Mouse (Mus musculus) kidney, postnatal 14 days (tissue): ENCODE data around the gene Tbx2.

Experiments used
- DNase-seq: peaks from one replicate; pipeline ENCODE4 v3.0.0; 2022; ENCODE audit warnings: mixed read lengths

Gene Tbx2

GRCm38 (mm10) chr11:85825823-85826222 lies 6.5 kb upstream of the Tbx2 start:
- peak; percentile 67 for DNase-seq

DNA sequence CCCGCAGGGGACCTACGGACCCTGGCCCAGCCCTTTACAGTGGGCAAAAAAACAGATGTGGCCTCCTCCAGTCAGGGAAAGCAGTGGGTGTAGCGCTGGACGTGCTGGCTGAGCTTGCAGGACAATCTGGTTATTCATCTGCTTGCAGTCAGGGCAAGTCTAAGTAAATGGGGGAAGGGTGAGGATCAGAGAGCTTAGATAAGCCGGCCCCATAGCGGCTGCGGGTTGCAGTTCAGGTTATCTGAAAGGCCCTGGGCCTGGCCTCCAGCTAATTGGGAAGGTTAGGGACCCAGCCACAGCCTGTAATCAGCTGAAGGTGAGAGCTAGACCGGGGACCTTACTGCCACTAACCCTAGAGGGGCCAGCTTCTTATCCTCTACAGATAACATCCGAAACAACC lies 5.0 kb upstream of the Tbx2 start:
- DNase-seq: peak; percentile 56

- DNase-seq: peak; percentile 14
Observed at GRCm38 (mm10) chr11:85828691-85829519, 3.4 kb upstream of the Tbx2 start.

DNA sequence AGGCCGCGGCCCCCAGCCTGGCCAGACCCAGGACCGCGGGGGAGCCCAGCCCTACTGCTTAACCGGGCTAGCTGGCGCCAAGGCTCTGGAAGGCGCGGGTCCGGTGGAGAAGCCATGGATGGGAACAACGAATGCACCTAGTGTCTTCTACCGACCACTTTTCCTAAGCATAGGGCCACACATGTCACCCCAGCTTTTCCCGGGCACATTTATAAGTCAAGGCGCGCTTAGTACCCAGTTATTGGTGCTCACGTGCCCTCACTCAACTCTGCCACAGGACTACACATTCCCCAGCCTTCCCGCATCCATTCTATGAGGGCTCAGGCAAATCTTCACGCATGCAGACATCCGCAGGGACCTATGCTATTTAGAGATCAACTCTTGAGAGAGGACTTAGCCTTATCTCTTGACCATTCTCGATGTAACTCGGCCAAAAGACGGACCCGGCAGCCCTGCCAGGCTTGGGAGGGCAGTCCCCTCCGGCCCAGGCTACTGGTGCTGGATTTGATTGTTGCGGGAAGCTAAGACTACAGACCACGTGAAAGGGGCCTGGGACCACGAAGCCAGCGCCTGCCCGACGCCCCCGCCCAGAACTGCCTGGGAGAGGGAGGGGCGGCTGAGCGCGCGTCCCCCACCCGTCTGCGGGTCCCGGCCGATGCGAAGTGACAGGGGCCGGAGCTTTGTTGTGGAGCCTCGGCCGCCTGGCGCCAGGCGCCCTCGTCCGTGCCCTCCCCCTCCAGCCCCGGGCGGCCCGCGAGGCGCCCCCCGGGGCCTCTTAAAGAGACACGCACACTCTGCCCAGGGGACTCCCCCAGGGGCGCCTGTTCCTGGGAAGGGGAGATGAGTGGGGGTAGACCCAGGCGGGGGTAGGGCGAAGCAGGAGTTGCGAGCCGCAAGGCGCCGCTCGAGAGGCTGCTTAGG lies 2.6 kb upstream of the Tbx2 start:
- peak; percentile 64 for DNase-seq

DNA sequence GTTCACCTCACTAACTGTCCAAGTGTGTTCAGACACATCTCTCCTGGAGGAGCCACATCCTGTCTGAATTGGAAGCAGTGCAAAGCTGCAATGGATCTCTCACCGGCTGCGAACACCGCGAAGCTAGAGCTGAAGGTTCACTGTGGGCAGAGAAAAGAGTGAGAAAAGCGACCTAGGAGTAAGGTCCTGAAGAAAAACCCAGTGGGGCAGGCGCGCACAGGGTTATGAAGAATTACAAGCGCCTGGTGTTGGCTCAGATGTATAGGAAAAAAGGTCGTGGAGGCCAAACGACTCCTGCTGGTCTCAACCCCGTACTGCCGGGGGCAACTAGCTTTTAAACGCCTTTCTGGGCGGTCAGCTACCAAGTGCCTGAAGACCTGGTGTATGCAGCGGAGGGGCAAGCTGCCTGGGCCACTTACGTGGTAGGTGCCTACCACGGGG lies 1.4 kb upstream of the Tbx2 start:
- DNase-seq: peak; percentile 53

DNA sequence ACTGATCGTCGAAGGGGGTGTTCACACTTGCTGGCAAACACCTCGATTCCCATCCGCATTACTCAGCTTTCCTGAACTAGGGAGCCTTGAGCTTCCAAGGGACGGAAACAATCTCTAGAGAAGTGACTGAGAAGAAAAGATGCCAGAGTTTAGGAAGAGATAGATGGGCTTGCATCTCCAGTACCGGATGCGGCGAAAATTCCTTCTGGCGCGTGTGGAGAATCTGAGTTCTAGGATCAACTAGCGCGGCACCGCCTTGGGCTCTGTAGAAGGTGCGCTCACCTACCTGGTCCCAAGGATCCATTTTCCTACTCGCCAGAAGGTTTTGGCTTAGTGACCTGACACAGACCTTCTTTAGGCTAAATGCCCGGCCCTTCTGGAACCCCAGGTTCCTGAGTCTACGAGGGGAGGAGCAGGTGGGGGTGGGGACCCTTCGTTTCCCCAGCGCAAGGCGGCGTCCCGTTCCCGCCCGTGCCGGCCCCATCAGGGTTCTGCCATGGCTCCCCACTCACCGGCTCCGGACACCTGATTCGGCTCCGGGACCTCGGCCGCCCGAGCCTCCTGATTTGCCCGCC lies 608 bp upstream of the Tbx2 start:
- no peak for DNase-seq

DNA sequence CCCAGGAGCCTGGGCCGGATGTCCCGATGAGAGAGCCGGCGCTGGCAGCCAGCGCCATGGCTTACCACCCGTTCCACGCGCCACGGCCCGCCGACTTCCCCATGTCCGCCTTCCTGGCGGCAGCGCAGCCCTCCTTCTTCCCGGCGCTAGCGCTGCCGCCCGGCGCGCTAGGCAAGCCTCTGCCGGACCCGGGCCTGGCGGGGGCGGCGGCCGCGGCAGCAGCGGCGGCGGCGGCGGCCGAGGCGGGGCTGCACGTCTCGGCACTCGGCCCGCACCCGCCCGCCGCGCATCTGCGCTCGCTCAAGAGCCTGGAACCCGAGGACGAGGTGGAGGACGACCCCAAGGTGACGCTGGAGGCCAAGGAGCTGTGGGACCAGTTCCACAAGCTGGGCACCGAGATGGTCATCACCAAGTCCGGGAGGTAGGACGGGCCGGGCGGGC lies 750 bp downstream of the Tbx2 start:
- peak; percentile 57 for DNase-seq

GRCm38 (mm10) chr11:85833761-85834385 lies 1.5 kb downstream of the Tbx2 start:
- DNase-seq: peak; percentile 40

DNA sequence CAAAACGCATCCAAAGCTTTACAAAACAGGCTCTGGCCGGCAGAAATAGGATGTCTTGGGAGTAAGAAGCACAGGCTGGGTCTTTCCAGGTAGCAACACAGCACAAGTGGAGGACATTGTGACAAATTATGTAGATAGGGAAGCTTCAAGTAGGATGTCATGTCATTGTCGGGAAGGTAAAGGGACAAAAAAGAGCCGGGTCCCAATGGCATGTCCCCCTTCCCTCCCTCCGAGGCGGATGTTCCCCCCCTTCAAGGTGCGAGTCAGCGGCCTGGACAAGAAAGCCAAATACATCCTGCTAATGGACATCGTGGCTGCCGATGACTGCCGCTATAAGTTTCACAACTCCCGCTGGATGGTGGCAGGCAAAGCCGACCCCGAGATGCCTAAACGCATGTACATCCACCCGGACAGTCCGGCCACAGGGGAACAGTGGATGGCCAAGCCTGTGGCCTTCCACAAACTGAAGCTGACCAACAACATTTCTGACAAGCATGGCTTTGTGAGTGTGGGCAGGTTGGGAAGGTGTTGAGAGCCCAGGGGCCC lies 2.1 kb downstream of the Tbx2 start:
- peak; percentile 21 for DNase-seq

DNA sequence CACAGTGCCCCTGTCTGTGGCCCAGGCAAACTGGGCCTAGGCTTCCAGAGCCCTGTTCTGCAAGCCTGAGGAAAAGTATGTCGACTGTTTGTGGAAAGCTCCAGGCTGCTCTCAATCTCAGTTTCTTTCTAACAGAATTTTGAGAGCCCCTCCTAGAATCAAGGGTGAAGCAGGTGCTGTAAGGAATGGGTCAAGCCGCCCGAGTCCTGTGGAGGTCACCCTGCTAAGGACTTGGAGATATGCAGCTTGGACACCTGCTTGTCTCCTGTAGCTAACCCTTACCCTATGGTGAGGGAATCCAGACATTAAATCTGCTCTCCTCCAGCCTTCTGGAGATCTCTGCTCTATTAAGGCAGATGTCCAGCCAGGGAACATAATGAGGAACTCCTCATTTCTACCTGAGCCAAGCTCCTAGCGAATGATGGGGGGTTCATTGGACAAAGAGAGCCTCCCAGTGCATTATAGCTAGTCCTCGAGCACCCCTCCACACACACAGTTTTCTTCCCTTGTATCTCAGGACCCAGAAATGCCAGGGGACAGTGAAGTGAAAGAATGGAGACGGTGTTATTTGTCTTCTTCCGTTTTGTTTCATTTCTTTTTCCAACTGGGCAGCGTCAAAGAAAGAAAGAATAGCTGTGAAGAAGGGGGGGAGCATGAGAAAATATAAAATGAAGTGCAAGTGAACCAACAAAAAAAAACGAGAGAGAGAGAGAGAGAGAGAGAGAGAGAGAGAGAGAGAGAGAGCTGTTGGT lies 2.8 kb downstream of the Tbx2 start:
- DNase-seq: no peak

DNA sequence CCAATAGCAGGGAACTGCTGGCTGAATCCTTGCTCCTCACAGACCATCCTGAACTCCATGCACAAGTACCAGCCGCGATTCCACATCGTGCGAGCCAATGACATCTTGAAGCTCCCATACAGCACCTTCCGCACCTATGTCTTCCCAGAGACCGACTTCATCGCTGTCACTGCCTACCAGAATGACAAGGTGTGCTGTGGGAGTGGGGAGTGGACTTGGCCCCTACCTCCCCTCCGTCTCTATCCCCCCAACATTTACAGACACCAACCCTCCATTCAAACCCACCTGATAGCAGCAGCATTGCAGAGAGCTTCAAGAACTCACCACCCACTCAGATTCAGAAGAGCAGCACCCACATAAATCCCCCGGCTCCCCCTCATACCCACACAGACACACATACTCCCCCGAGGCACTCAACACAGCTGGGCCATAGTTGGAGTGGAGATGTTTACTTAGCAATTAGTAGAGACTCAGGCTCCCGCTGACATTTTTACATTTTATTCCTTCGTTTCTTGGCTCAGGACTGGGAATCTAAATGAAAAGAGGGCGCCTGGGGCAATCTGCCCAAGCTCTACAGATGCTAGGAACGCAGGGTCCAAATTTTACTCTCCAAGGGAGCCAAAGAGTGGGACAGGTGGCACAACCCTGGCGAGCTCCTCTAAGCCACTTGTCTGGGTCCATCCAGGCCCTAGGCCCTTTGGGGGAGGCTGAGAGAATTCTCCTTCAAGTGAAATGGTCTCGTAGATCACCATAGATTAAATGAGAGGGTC lies 3.6 kb downstream of the Tbx2 start:
- peak; percentile 33 for DNase-seq

GRCm38 (mm10) chr11:85836523-85837290 lies 4.4 kb downstream of the Tbx2 start:
- DNase-seq: peak; percentile 34

DNA sequence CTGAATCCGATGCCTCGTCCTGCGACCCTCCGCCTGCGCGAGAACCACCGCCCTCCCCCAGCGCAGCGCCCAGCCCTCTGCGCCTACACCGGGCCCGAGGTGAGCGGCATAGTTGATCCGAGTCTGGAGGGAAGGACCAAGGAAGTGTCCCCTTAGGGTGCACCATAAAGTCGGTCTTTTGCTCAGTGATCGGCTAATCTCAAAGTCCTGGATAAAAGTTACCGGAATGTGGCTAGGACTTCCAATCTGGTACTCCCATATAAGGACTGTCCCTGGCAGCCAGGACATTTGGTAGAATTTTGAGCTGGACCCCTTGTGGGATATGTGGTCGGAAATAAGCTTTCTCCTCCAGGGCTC lies 4.9 kb downstream of the Tbx2 start:
- DNase-seq: peak; percentile 41

- peak; percentile 36 for DNase-seq
Observed at GRCm38 (mm10) chr11:85837648-85838423, 5.5 kb downstream of the Tbx2 start.

- peak; percentile 33 for DNase-seq
Observed at GRCm38 (mm10) chr11:85838424-85839257, 6.3 kb downstream of the Tbx2 start.

DNA sequence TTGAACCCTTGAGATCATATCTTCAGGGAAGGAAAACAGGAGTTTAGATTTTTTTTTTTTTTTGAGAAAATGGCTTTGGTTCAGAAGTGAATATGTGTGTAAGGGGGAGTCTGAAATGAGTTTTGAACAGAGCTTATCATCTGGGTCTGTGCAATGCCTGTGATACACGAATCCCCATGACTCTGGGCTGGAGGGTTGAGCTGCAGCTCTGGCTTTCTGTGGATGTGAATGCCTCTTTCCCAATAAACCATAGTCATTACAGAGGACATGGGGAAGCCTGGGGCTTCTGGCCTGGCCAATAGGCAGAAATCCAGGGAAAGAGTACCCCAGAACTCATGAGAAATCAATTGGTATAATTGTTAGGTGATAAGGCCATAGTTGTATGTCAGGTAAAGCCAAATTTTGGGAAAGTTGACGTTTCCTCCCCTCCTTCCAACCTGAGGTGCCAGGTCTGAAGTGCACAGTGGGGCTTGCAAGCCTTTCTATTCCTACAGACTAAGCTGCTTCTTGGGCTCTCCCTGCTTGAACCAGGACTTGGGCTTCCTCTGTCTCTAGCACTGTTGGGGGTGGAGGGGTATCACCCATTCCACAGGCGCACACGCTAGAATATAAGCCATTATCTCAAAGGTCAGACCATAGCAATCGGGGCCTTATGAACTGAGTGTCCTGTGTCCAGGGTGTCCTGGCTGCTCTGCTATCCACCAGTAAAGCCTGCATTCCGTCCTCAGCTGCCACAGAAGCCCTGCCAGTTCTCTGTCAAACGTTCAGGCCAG lies 7.1 kb downstream of the Tbx2 start:
- DNase-seq: no peak

GRCm38 (mm10) chr11:85840031-85840802 lies 7.9 kb downstream of the Tbx2 start:
- peak; percentile 28 for DNase-seq
